Mouse (Mus musculus) layer of hippocampus, adult 8-10 months (tissue): ENCODE data around the gene Nfrkb. TPM values are rescaled to one million over a fixed set of nuclear protein-coding genes. Genes with fewer than 3 reads are reported as not detected.

Experiments used
- DNase-seq, 2 experiments: peaks; one replicate each; pipeline ENCODE4 v3.0.0; 2022; ENCODE audit warnings: low spot score in 2 of 2
- total RNA-seq, 4 experiments: library from RNA; stranded (reverse); gene quantifications; 2 replicates each; pipeline ENCODE4 v1.2.4; 2022

The Nfrkb gene
- total RNA-seq, 4 experiments from 2014 or later, result 32.5 to 41.1 (median 37.9) TPM

DNA sequence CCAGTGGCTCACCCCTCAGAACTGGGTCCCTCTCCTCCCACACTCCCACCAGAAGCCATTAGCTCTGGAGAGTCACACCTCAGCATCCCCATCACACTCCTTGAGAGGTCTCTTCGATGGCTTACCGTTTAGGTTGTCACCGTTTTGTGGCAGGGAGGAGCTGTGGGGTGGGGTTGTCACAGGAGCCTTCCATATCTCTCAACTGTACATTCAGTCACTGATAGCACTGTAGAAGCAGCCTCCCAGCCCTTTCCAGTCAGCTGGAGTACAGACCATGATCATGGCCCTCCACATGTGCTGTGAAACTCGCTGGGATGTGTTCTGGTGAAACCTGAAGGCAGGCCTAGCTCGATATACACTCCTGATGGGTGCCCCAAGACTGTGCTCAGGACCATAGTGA, 36.2 kb downstream of the Nfrkb start:
- DNase-seq, result no peak

DNA sequence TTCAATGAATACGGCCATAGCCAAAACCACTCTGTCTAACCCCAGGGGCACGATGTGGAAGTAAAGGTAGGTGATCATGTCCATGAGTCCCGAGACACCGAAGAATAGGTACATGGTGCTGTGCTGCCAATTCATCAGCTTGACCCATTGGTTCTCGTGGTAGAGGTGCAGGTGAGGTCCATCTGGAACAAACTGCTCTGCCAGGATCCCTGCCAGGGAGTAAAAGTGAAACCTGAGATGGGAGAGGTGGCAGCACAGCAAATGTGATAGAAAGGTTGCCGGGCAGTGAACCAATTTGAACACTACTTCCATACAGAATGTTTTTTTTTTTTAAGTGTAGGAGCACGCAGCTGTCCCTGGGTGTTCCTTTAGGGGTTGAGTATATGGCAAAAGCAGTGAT, 43.0 kb downstream of the Nfrkb start:
- DNase-seq, result no peak

DNA sequence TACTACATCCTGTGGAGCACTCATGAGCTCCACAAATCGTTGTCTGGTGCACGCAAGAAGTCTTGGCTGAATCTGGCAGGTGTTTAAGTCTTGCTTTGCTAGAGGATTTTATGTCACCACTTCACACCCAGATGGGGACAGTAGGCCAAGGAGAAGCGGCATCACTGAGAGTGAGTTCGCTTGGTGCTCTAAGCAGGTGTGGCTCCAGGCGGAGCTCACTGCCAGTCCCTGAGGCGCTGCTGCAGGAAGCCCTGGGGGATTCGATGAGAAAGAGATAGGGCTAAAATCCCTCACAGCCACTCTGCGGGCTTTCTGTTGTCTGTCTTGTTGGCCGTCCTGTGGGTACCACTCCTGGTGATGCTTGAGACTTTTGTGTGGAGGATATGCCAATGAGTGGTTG, 44.0 kb downstream of the Nfrkb start:
- no peak for DNase-seq

- DNase-seq, result no peak
Observed at GRCm38 (mm10) chr9:31431751-31432150, 45.8 kb downstream of the Nfrkb start.

- no peak for DNase-seq
Observed at GRCm38 (mm10) chr9:31432336-31432975, 46.5 kb downstream of the Nfrkb start.

DNA sequence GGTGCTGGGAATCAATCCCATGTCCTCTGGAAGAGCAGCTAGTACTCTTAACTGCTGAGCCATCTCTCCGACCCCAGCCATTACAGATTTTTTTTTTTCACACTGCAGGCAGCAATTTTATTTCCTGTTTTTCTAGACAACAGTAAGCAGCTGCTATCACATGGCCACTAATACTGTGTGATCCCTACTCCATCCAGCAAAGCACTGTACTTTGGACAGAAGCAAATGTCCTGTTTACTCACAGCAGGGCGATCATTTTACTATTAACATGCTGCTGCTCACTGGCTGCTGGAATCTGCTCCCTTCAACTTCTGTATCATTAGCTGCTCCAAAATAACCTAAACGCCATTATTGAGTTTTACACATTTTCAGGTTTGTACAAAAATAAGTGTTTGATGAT, 47.4 kb downstream of the Nfrkb start:
- DNase-seq, result no peak

- DNase-seq, result no peak
Observed at GRCm38 (mm10) chr9:31435415-31435814, 49.4 kb downstream of the Nfrkb start.

DNA sequence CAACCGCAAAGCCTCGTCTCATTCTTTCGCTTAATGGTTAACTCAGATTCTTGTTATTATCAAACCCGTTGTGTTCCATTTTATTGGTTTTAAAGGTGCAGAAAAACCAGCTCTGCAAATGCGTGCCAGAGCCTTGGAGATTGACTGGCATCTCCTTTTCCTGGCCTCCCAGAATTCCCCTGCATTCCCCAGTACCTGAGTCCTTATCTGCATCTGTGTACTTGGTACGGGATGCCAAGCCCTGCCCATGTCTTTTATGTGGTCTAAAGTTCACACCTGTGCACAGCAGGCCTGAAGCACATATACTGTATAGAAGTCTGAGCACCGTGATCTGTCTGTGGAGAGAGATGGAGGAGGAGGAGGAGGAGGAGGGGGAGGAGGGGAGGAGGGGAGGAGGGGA, 51.9 kb downstream of the Nfrkb start:
- no peak for DNase-seq

DNA sequence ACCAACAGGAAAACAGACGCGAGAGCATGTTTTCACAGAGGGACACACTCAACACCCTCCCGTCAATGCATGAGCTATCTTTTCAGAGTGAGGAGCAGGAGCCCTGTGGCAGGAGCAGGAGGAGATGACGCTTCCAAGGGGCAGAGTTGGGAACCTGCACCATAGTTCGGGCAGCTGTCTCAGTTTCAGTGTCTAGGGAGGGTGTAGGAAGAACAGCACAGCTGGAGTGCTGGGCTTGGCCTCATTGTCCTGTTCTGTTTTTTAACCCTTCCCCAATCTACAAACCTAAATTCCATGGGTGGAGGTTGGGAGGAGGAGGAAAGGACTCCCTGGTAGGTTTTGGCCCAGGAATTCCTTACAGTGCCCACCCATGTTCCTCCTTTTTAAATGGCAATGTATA, 52.8 kb downstream of the Nfrkb start:
- DNase-seq, result no peak

- no peak for DNase-seq
Observed at GRCm38 (mm10) chr9:31439341-31439740, 53.3 kb downstream of the Nfrkb start.

DNA sequence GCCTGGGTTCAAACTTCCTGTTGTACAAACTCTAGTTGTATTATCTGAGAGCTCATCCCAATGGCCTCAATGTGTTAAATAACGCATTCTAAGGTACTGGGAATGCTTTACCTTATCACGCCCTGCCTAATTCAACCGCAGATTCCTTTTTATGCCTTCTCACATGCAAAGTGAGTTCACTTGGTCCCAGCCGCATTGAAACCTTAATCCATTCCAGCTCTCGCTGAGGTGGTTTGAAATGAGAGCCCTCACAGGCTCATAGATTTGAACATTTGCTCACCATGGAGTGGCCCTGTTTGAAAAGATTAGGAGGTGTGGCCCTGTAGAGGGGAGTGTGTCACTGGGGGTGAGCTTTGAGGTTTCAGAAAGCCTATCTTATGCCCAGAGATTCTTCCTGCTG, 54.4 kb downstream of the Nfrkb start:
- no peak for DNase-seq

DNA sequence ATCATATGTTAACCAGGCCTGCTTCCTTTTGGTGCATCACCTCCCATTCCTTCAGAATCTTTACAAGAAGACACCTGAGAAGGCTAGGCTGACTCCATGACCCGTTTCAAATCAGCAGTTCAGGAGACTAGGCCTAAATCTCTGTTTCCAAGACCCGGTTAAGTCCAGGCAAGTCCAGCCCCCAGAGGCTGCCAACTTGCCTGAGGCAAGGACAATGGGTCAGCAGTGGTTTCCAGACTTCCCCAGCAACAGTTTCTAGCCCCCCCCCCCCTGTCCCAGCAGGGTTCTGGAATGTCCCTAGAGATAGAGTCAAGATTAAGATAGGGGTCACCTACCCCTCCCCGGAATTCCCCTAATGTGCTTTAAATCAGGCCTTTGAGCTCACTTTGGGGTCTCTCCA, 55.5 kb downstream of the Nfrkb start:
- DNase-seq, result no peak

DNA sequence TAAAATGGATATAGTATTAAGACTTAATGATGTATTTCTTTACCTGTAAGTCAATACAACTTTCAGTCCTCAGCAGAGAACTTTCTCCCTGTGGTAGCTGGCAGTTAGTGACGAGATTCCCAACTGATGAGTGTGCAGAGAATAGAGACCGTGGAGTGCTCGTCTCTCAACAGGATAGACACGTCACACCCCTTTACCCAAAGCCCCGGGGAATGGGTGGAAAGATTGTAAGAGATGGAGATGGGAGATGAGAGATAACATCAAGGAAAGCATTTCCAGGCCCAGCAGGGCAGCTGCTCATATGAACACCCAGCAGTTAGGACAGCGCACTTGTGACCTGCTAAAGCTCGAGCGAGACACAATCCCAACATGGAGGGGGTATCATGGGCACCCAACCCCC, 58.2 kb downstream of the Nfrkb start:
- no peak for DNase-seq

DNA sequence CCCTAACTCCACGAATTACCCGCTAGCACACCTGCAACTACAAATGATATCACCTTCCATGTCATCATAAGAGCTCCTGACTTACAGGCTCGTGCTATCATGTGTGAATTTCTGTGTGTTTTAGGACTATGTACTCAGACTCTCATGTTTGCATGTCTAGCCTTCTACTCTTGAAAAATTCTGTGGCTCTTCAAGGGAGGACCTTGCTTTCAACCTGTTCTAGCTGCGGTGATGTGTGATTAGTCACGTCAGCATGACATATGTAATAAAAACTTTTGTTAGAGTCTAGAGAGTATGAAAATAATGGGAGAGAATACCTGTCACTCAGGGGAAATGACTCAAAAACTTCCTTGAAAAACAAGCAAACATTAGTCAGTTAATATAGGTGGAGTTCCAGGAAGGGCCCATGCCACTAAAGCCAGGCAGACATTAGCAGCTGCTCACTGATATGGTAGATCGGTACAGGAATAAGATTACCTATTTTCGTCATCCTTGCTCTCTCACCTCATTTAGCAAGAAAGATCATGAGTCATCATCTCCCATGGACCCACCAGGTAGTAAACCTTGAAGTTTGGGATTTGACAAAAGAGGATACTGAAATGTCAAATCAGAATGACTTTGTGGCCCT, 63.3 kb downstream of the Nfrkb start:
- DNase-seq, result no peak

GRCm38 (mm10) chr9:31452166-31452565, 66.2 kb downstream of the Nfrkb start:
- no peak for DNase-seq

GRCm38 (mm10) chr9:31454356-31454755, 68.4 kb downstream of the Nfrkb start:
- DNase-seq, result no peak

DNA sequence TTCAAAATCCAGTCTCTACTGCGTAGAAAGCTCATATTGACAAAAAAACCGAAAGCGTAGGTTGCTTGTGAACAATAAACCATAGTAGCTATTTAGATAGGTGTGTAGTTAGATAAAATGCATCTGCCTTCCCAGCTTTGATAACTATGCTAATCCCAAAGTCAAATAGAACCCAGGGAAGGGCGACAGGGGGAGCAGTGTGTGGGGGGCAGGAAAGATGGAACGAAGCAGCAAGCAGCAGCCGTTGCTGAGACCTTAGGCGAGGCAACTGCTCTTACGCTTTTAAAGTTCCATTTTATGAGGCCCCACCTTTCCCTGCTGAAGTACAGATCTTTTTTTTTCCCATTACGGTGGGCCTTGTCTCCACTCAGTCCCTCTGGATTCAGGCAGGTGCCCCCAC, 77.2 kb downstream of the Nfrkb start:
- DNase-seq, result no peak

- no peak for DNase-seq
Observed at GRCm38 (mm10) chr9:31463692-31464474, 77.9 kb downstream of the Nfrkb start, which contains the start of gene Tmem45b. TSS of gene Tmem45b (minus strand) at chr9:31464462.
